Mouse (Mus musculus) lung, postnatal 36 days (tissue): Measurements from ENCODE around the gene Gtpbp8.
A peak's percentile ranks its signal among the peaks of the same experiment; 100 is the strongest.

Source experiments
- DNase-seq: peaks from one replicate; pipeline ENCODE4 v3.0.0; 2022; ENCODE audit warnings: mixed read lengths

The Gtpbp8 gene

DNA sequence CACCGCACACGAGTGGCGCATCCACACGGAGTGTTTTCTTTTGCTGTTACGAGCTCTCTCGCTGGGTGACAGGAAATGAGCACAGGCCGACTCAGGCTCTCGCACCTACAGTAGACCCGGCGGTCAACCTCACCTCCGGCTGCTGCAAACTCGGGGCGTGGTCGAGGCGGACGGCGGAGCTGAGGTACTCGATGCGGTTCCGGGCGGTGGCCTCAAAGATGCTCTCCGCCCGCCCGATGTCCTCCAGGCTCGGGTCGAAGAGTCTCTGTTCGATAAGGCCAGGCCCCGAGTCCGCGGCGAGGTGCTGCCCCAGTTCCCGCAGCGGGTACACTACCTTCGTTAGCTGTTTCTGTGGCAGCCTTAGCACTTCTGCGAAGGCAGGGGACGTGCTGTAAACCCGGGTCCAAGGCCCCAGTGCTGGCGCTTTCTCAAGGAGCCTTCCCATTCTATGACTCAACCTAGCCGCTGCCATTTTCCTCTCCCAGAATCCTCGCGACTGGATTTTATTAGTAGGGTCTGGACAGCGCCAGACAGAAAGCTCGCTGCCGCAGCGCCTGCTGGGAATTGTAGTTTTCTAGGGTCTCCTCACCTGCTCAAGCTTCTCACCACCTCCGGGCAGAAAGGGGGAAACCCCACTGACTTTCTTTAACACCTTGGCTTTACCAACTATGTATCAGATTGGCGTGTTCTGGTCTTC lies at the start of gene Gtpbp8:
Gene Gtpbp8 (minus strand): TSS at position 498 of the 697 bp plus-strand sequence.
- peak; percentile 92 for DNase-seq

DNA sequence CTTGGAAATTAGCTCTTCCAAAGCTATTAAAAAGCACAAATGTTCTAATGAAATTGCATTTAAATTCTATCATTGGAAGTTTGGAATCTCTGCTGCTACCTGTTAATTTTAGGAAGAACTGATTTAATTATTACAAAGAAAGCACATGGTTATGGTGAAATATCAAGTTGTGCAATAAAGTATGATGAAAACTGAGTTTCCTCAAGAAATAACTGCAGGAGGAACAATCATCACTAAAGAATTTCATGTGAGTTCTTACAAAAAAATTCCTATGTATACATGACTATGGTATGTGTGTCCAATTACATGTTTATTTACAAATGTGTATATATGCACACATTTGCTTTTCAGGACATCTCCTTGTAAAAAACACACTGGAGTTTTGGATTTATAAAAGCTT lies 48.3 kb upstream of the Gtpbp8 start:
- DNase-seq: no peak

DNA sequence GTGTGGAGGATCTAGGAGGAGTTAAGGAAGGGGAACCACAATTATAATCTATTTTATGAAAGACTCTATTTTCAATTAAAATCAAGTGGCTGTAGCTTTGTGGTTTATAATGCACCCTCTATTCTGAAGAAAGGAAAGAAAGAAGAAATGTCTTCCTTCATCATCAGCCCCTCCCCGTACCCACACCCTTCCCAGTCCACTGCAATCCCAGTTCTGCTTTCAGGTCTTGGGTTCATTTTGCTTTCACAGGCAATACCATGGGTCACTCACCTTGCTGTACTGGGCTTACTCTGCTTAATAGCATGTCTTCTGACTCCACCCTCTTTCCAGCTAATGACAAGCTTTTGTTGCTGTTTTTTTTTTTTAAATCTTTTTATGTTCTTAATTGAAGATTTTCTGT lies 40.8 kb upstream of the Gtpbp8 start:
- no peak for DNase-seq

DNA sequence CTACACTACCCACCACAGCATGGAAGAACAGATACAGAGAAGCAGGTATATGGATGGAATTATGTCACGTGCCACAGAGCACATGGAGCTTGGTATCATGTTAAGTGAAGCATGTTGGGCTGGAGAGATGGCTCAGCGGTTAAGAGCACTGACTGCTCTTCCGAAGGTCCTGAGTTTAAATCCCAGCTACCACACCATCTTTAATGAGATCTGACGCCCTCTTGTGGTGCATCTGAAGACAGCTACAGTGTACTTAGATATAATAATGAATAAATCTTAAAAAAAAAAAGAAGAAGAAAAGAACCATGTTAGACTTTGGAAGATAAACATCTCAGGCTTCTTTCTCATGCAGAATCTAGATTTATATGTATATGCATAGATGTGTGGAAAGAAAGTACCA lies 34.6 kb upstream of the Gtpbp8 start:
- DNase-seq: no peak

DNA sequence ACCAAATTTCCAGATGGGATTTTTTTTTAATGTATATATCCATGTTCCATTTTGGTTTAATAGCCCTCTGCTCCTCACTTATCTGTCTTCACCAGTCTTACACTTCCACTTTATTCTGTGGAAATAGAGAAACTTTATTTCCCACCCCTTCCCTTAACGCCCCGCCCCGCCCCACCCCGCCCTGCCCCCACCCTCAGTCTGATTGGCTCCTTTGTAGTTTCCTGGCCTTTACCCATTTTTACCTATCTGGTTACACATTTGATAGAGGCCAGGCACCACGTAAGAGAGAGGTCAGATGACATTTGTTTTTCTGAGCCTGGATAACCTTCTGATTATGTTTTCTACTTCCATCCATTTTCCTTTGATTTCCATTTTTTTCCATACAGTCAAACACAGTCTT lies 33.3 kb upstream of the Gtpbp8 start:
- no peak for DNase-seq

DNA sequence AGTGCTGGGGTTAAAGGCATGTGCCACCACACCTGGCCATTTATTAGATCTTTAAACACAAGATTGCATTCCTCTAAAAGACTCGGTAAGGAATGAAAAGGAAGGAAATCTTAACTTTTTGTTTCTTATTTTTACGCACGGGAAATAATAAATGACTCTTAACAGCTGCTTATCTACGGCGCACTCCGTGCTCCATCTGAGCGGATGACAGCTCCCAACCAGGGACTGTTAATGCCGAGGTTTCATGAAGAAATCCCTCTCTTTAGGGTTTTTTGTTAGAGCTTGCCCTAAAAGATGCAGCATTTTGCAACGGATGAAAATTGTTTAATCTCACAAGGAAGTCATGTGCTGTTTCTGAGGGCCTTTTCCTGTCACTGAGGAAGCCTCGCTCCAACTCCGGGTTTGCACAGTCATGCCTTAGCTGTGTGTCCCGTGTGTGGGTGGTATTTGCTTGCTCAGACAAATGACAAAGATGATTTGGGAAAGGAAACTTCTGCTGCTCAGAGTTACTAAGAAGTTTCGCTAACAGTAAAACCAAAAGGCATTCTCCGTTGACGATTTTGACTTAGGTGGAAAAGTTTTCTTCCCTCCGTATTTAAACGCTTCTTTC lies 32.5 kb upstream of the Gtpbp8 start:
- DNase-seq: peak; percentile 70

DNA sequence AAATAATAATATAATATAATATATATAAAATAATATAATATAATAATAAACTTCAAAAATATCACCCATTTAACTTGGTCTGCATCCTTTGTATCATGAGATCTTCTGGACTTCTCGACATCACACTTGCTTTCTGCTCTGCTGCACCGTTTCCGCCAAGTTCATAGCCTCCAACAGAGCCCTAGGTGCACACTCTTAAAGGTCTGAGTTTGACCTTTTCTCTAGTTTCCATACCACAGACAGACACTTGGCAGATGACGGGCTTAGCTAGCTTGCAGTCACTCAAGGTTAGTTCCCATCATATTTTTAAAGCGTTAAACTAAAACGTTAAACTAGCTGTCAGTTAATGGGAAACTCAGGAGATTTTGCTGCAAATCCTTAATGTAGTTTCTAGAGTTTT lies 28.0 kb upstream of the Gtpbp8 start:
- DNase-seq: no peak

DNA sequence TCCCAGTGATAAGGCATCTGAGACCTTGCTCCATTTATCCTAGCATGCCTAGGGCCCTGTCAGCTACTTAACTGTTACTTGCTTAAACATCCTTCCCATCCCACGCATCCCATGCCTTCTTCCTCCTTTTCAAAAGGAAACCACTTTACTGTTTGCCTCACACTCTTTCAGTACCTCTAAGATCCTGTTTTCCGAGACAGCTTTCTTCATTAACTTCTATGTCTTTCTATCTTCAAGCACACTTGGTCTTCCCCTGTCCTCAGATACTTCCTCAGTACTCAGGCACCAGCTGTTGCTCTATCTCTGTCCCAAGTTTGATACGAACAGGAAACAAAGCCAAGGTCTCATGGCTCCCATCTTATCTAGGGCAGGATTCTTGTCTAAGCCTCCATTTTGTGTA lies 27.5 kb upstream of the Gtpbp8 start:
- peak; percentile 56 for DNase-seq

DNA sequence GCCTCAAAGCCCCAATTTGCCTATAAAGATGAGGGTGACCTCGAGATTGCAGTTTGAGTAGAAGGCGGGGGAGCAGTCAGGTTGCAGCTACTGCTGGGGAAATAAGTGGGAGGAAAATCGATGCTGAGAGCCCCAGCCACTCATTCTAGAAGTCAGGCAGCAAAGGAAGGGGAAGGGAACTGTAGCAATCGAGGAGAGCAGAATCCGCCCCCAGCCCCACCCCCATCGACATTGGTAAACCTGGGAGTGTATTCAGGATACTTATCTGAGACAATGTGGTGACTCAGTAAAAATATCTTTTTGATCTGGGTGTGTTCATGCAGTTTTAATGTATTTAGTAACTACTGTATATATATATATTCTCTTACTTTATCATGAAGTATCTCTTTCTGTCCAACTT lies 26.4 kb upstream of the Gtpbp8 start:
- no peak for DNase-seq

DNA sequence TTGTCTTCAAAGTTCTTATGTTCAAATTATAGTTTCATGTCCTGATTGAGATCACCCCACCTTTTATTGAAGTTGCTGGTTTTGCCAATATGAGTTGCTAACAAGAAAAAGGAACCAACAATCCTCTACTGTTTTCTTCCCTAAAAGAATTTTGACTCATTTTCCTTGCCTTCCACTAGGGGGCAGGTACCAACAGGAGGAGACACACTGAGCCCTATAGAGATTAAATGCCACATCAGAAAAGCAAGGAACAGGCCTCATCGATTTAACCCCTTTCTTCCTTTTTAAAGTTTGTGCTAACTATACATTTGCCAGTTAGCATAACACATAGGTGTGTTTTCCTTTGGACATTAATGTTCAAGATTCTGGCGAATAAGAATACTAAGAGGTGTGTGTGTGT lies 21.8 kb upstream of the Gtpbp8 start:
- DNase-seq: no peak

DNA sequence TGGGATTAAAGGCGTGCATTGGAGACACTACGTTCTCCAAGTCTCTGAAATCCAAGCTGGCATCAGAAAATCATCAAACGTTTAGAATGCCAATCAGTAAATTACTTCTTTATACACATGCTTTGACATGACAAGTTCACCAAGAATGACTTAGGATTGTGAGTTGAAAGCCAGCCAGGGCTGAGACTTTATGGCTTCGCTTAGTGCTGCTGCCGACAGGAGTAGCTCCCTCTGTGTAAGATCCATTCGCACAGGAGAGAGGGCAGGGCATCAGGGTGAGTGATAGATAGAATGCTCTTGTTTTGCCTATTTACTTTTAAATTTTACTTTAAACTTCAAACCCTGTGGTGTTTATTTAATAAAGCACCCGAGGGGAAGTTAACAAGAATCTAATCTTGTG lies 21.3 kb upstream of the Gtpbp8 start:
- DNase-seq: no peak

DNA sequence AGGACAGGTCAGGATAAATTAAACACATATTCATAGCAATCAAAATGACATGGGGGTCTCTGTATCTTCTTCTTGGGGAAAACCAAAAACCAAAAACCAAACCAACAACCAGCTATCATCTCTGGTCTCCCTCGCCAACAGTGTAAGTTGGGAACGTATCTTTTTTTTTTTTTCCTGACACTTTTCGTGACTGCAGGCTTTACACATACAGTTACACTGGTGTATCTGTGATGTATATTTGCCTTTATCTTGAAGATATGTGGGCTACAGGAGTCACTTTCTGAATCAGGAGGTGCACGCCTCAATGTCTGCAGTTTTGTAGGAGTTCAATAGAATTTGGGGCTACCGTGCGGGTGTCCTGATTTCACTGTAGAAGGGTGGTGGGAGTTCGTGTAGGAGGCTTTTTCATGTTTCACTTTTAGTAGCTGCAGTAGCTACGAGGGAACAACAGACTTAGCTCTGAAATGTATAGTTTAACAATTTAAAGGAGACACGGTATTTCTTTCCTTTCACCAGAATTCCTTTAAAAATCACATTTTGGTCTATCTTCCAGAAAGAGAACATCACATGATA lies 20.2 kb upstream of the Gtpbp8 start:
- DNase-seq: no peak

DNA sequence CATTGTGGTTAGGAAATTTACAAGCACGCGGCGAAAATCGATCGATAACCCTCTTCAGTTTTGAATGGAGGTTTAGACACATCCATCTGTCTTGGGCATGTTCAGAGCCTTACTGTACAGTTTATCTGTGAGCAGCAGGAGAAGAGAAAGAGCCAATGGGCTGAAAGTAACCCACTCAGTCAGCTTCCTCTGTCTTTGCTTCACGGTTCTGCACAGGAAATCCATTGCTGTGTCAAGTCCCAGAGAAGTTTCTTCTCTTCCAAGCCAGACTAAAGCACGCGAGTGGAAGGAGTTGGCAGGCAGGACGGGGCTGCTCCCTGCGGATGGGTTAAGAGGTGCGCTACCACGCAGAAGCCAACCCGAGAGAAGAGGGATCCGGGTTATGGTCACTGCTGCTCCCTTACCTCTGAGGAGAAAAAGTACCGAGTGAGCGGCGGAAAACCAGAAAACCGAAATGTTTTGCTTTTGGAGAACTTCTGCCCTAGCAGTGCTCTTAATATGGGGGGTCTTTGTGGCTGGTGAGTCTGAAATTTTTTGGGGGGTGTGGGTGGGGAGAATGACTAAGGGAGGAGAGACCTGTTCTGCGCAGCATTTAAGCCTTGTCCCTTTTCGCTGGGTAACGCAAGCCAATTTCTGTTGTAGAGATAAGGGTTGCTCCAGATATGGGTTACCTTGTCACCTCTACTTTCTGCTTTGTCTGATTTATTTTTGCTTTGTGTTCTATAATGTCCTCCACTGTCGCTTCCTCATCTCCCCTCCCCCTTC lies 19.6 kb upstream of the Gtpbp8 start, which contains the start of gene Cd200r1:
Gene Cd200r1 (plus strand): TSS at position 182 of the 765 bp plus-strand sequence.
- no peak for DNase-seq

DNA sequence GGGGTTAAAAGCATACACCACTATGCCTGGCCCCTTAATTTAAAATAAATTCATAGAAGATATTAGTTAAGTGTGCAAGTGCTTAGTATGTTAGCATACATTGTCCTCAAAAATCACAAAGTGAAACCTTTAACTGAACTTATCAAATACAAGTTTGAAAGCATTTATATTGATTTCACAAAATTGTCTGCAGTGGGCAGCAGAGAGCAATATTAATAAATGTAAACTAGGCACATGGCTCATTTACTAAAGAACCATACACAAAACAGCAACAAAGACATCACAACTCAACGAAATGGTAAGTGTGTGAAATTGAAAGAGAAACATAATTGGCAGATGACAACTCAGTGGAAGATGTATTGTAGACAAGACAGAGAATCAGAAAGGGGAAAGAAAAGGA lies 15.6 kb upstream of the Gtpbp8 start:
- DNase-seq: no peak

DNA sequence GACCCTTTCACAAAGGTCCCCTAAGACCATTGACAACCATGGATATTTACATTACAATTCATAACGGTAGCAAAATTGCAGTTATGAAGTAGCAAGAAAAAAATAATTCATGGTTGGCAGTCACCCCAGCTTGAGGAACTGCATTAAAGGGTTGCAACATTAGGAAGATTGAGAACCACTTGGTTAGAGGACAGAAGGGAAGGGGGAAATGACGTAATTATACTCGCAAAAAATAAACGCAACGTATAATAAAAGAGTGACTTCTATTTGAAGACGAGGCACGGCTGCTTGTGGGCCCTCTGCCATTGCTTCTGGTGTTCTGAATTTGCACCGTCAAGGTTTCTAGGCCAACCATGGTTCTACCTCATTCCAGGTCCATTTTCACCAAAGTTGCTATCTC lies 11.5 kb upstream of the Gtpbp8 start:
- DNase-seq: no peak

DNA sequence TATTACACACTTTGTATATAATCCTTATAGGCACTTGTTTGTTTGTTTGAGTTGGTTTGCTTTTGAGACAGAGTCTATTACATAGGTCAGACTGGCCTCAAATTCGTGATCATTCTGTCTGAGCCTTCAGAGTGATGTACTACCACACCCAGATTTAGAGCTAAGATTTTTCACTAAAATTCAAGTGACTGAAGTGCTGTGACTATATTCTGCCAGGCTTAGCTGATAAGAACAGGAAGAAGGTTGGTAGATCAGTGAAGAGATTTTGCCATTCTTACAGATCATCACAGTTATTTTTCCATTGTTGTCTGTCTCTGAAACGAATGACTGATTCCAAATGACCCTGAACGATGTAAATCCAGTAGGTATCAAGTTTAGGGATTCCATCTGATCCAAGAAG lies 1.8 kb upstream of the Gtpbp8 start:
- no peak for DNase-seq

DNA sequence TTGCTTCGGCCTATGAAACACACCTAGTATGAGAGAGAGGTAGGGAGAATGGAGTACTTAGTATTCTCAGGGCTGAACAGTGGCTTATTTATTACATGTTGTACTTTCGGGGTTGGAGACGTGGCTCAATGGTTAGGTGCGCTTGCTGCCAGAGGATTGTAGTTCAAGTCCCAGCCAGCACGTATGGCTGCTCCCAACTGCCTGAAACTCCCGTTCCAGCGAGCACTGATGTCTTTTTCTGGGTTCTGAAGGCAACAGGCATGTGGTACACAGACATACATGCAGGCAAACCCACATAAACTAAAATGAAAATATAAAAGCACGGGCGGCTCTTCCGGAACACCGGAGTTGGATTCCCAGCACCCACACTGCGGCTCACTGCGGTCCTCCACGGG lies 695 bp downstream of the Gtpbp8 start:
- DNase-seq: no peak

DNA sequence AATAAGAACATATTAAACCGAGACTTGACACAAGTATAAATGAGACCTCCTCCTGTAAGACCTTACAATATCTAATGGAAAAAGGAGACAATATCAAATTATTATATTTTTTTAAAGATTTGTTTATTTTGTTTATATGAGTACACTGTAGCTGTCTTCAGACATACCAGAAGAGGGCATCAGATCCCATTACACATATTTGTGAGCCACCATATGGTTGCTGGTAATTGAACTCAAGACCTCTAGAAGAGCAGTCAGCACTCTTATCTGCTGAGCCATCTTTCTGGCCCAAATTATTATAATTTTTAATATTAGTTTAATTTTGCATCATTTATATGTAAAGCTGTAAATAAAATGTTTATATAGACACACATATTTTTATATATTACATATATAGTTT lies 3.4 kb downstream of the Gtpbp8 start:
- no peak for DNase-seq

DNA sequence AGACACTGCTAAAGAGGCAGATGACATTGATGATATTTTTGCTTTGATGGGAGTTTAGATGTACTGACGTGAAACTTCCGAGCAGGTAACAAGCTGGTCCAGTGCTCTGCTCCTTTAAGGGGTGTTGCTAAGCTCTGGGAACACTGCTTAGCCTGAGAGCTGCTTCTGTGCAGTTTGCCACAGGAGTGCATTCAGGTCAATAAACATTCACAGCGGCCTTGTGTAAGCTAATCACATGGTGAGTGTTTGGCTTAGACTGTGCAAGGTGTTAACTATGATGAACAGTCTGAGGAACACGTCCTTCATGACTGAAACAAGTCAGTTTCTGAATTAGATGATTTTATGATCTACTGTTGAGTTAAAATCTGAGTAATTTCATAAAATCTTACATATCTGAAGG lies 10.0 kb downstream of the Gtpbp8 start:
- DNase-seq: peak; percentile 37

DNA sequence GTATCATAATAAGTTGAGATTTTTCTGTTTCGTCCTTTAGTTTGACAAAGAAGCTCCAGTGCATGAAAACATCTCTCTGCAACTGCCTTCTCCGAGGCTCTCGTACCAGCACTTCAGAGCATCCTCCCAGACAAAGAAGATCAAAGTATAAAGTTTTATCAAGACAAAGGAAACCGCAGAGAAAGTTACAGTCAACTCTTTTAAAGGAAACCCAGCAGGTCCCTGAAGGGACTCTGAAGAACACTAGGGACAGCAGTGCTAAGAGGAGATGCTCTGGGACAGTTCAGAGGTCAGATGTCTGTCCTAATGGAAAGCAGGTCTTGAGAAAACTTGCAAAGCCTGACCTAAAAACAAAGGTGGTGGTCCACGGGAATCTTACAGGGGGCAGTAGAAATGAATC lies 10.5 kb downstream of the Gtpbp8 start:
- DNase-seq: no peak

DNA sequence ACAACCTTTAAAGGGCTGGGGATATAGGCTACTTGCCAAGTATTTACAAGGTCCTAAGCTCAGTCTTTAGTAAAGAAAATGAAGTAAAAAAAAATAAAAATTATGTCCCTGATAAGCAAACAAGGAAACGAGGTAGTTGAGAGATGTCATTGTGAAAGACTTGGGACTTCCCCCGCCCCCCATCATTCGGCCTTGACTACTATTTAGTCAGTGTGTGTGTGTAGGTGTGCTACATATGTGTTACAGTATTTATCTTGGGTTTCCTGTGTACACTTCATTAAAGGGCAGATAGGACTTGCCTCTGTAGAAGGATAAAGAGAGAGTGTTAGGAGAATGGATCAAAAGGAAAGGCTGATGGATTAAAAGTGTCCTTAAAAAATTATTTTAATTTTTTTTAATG lies 12.1 kb downstream of the Gtpbp8 start:
- no peak for DNase-seq

DNA sequence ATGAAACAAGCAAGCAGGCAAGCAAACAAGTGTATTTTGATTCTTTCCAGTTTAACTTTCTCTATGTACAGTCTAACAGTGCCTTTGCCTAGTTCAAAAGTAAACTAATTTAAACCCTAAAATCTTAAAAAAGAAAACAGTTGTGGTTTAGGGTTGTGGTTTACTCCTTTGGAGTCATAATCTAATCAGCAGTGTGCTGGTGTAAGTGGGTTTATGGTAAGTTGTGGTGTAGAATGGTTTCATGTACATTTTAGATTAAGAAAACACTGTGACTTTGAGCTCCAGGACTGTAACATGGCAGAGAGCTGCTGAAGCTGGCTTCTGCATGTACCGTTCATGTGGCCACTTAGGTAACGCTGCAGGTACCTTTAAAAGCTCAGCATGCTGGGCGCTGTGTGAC lies 18.6 kb downstream of the Gtpbp8 start:
- no peak for DNase-seq

DNA sequence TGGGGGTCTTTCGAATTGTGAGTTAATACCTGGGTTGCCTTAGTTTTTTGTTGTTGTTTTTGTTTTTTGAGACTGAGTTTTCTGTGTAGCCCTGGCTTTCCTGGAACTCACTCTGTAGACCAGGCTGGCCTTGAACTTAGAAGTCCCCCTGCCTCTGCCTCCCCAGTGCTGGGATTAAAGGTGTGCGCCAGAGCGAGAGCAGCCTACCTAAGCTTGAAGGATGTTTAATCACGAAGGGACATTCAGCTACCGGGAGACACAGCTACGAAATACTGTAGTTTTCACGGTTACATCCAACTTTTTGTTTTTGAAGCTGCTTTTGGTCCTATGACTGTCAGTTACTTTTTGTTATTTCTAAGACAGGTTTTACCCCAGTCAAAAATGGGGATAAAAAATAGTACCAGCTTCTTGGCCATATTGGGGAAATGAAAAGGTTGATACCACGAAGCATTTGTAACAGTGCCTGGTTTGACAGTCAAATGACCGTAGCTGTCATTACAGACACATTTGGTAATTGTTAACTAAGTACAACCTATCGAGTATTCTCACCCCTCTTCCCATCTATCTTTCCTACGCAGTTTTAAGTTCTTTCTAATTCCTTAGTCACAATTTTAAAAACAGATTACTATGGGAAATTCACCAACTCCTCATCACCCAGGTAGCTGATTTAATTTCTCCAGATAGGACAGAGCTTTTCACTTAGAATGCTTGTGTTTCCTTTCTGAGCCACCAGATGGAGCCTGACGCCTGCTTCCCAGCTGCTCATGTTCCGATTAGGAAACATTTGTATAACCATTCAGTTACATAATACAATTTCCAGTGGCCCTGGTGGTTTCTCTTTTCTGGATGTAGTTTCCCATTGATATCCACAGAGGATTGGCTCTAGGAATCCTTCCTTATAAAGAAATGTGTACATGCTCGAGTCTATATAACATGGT lies 20.6 kb downstream of the Gtpbp8 start:
- DNase-seq: peak; percentile 94
